Mouse (Mus musculus) C2C12 (cell line): ENCODE measurements at regions not wholly inside any gene's neighbourhood (a gene's known extent, or its start where the extent isn't known, plus 50 kb on each side); places are given as distances from the start of the nearest gene placed in this dataset.

Experiments
- CEBPB ChIP-seq: IDR thresholded peaks from one replicate; pipeline ENCODE4 v1.6.1; 2011; ENCODE audit warnings: low read depth, mild to moderate bottlenecking, control low read depth, moderate library complexity
- CTCF ChIP-seq: IDR thresholded peaks from one replicate; pipeline ENCODE4 v1.5.1; 2011; ENCODE audit not compliant: control insufficient read depth, insufficient read depth, insufficient read length
- FOSL1 ChIP-seq: IDR thresholded peaks from one replicate; pipeline ENCODE4 v1.8.0; 2011; ENCODE audit warnings: mild to moderate bottlenecking, low read length; ENCODE audit not compliant: poor library complexity, insufficient read depth, severe bottlenecking
- MAX ChIP-seq: IDR thresholded peaks from one replicate; pipeline ENCODE4 v1.6.1; 2011; ENCODE audit warnings: mild to moderate bottlenecking, control low read depth
- MYOD1 ChIP-seq: IDR thresholded peaks from one replicate; pipeline ENCODE4 v1.6.1; 2011; ENCODE audit warnings: low read depth; ENCODE audit not compliant: control insufficient read depth, insufficient read length
- MYOG ChIP-seq: IDR thresholded peaks from one replicate; pipeline ENCODE4 v1.6.1; 2011; ENCODE audit not compliant: control insufficient read depth, insufficient read length; ENCODE audit errors: extremely low read depth
- USF1 ChIP-seq: IDR thresholded peaks from one replicate; pipeline ENCODE4 v1.6.1; 2011; ENCODE audit warnings: low read depth, mild to moderate bottlenecking, control low read depth, moderate library complexity

GRCm38 (mm10) chr10:117557666-117558065 is 71.6 kb upstream of the Cpm start:
- no peak for TF ChIP-seq CTCF
- TF ChIP-seq MAX: no peak
- TF ChIP-seq USF1: no peak
- TF ChIP-seq MYOD1: no peak
- no peak for TF ChIP-seq MYOG
- no peak for TF ChIP-seq CEBPB
- TF ChIP-seq FOSL1: no peak
